Mouse (Mus musculus) small intestine, adult 2 months (tissue): ENCODE results near the gene Nckap5.

ENCODE experiments used
- CTCF ChIP-seq: fragments of 200-500 bp; IDR thresholded peaks from 2 replicates; pipeline ENCODE4 v1.5.1; 2012; ENCODE audit warnings: low read depth, mild to moderate bottlenecking, control low read depth, inconsistent platforms, low read length, moderate library complexity, mixed read lengths; ENCODE audit not compliant: insufficient replicate concordance, insufficient read length; ENCODE audit errors: extremely low read depth
- POLR2A ChIP-seq: fragments of 200-500 bp; IDR thresholded peaks from 2 replicates; pipeline ENCODE4 v1.6.1; 2012; ENCODE audit warnings: low read depth, mild to moderate bottlenecking, control low read depth, inconsistent platforms, low read length, moderate library complexity

GRCm38 (mm10) chr1:126339250-126339649 lies 491.3 kb downstream of the Nckap5 start:
- TF ChIP-seq CTCF, result no peak
- TF ChIP-seq POLR2A, result no peak
